33 mouse cellular contexts compared by ENCODE assay signal in the genomic region with DNA sequence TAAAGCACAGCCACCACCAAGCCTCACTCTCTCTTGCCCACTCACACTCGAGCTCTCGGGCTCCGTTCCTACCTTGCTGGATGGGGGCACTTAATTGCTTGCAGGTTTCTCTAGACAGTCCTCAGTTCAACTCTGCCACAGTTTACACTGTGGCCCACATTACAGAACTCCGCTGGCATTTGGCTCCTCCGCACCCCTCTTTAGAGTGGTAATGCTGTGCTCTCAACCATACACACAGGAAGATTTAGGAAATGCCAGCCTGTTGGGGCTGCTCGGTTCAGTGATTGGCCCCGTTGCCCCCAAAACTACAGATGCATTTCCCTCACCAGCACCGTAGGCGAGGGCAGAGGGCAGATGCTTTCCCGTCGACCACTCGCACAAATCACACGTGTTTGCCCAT.
"Had no signal": no experiment of that assay in that cellular context is flagged by ENCODE, and none has a peak within 500 bp of the region (broad histone marks: within the 10 kb centered on the region; RNA-seq: fewer than 3 reads in every experiment).

No protein-coding gene starts in this region.

- DNase-seq: left cerebral cortex, postnatal 4 days; liver; liver, embryonic 13.5 days; liver, postnatal 0 days; lung, adult 18-20 months; lung, adult 2 months; lung, embryonic 14.5 days; lung, postnatal 10 days; lung, postnatal 14 days; lung, postnatal 36 days; lung, postnatal 4 days; midbrain, embryonic 14.5 days had no signal

- H3K9ac ChIP-seq: limb, embryonic 12.5 days; limb, embryonic 13.5 days; limb, embryonic 15.5 days; liver, embryonic 12.5 days; liver, embryonic 13.5 days; liver, embryonic 14.5 days; liver, embryonic 15.5 days; liver, postnatal 0 days; lung, embryonic 14.5 days; lung, embryonic 15.5 days; midbrain, embryonic 12.5 days; midbrain, embryonic 13.5 days; midbrain, embryonic 15.5 days; neural tube, embryonic 12.5 days; neural tube, embryonic 13.5 days had no signal

- H3K27ac ChIP-seq: limb, embryonic 10.5 days; limb, embryonic 12.5 days; limb, embryonic 13.5 days; limb, embryonic 15.5 days; liver, embryonic 12.5 days; liver, embryonic 13.5 days; liver, embryonic 14.5 days; liver, embryonic 15.5 days; lung, embryonic 15.5 days; macrophage; midbrain, embryonic 10.5 days; midbrain, embryonic 12.5 days; midbrain, embryonic 13.5 days; midbrain, embryonic 15.5 days; neural tube, embryonic 12.5 days; neural tube, embryonic 13.5 days had no signal

- H3K4me3 ChIP-seq: limb, embryonic 10.5 days; limb, embryonic 12.5 days; limb, embryonic 13.5 days; limb, embryonic 15.5 days; liver, embryonic 12.5 days; liver, embryonic 13.5 days; liver, embryonic 15.5 days; lung, embryonic 15.5 days; megakaryocyte, embryonic 14.5 days; midbrain, embryonic 10.5 days; midbrain, embryonic 12.5 days; midbrain, embryonic 13.5 days; midbrain, embryonic 15.5 days; myocyte; neural tube, embryonic 12.5 days; neural tube, embryonic 13.5 days had no signal

- H3K9me3 ChIP-seq: limb, embryonic 10.5 days; limb, embryonic 12.5 days; limb, embryonic 13.5 days; limb, embryonic 15.5 days; liver, embryonic 12.5 days; liver, embryonic 13.5 days; liver, embryonic 15.5 days; lung, embryonic 15.5 days; megakaryocyte, embryonic 14.5 days; midbrain, embryonic 10.5 days; midbrain, embryonic 12.5 days; midbrain, embryonic 13.5 days; midbrain, embryonic 15.5 days; neural tube, embryonic 12.5 days; neural tube, embryonic 13.5 days had no signal

- H3K27me3 ChIP-seq: liver, embryonic 12.5 days; liver, embryonic 13.5 days; liver, embryonic 15.5 days; lung, embryonic 15.5 days; megakaryocyte, embryonic 14.5 days; midbrain, embryonic 12.5 days; midbrain, embryonic 13.5 days; midbrain, embryonic 15.5 days; neural tube, embryonic 12.5 days; neural tube, embryonic 13.5 days had no signal

- H3K4me2 ChIP-seq: limb, embryonic 12.5 days; limb, embryonic 13.5 days; limb, embryonic 15.5 days; liver, embryonic 11.5 days; liver, embryonic 12.5 days; liver, embryonic 13.5 days; liver, embryonic 15.5 days; lung, embryonic 14.5 days; lung, embryonic 15.5 days; midbrain, embryonic 11.5 days; midbrain, embryonic 12.5 days; midbrain, embryonic 13.5 days; midbrain, embryonic 15.5 days; neural tube, embryonic 12.5 days; neural tube, embryonic 13.5 days had no signal

- H3K4me1 ChIP-seq: limb, embryonic 12.5 days; limb, embryonic 13.5 days; limb, embryonic 15.5 days; liver, embryonic 12.5 days; liver, embryonic 13.5 days; liver, embryonic 15.5 days; megakaryocyte, embryonic 14.5 days; midbrain, embryonic 10.5 days; midbrain, embryonic 12.5 days; midbrain, embryonic 13.5 days; midbrain, embryonic 15.5 days; neural tube, embryonic 12.5 days; neural tube, embryonic 13.5 days had no signal

- H3K36me3 ChIP-seq: limb, embryonic 10.5 days; limb, embryonic 12.5 days; limb, embryonic 13.5 days; limb, embryonic 15.5 days; liver, embryonic 12.5 days; liver, embryonic 13.5 days; liver, embryonic 15.5 days; lung, embryonic 15.5 days; midbrain, embryonic 10.5 days; midbrain, embryonic 12.5 days; midbrain, embryonic 13.5 days; midbrain, embryonic 15.5 days; neural tube, embryonic 12.5 days; neural tube, embryonic 13.5 days had no signal

- ATAC-seq: liver, embryonic 12.5 days; liver, postnatal 0 days; lung, postnatal 0 days; midbrain, embryonic 13.5 days; midbrain, embryonic 15.5 days; midbrain, embryonic 16.5 days had no signal
